Mouse (Mus musculus) left cerebral cortex, postnatal 14 days (tissue): Measurements from ENCODE around the gene Prex1. TPM values are rescaled to one million over a fixed set of nuclear protein-coding genes. Genes with fewer than 3 reads are reported as not detected.

Source experiments
- DNase-seq, 2 experiments: peaks; one replicate each; pipeline ENCODE4 v3.0.0; 2021 to 2022; ENCODE audit warnings: low spot score in 2 of 2, mixed read lengths in 1 of 2
- intact Hi-C: fragments of 180-260 bp; cut with DNase I; formaldehyde crosslinking; loops from one replicate; pipeline ENCODE4 v1.15.1; 2025
- total RNA-seq, 2 experiments: library from RNA; stranded (reverse); gene quantifications; 2 replicates each; pipeline ENCODE4 v1.2.3; 2021

Prex1 gene
- total RNA-seq, 2 experiments from 2014 or later = 119 to 132 TPM

DNA sequence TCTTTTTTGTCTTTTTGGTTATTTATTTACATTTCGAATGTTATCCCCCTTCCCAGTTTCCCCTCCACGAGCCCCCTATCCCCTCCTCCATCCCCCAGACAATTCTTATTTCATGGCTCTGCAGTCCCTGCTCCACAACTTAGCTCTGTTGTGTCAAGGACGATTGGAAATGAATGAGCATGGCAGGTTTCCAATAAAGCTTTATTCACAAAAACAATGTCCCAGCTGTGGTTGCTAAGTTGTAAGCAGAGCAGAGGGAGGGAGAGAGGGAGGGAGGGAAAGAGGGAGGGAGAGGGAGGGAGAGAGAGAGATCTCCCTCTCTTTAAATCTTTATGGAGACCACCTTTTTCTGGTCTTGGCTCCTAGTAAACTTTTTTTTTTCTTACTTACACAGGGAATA lies 15.4 kb upstream of the Prex1 start:
- peak in 1 of 2 experiments; percentile 49 for DNase-seq
- intact Hi-C loops = no loop called here

DNA sequence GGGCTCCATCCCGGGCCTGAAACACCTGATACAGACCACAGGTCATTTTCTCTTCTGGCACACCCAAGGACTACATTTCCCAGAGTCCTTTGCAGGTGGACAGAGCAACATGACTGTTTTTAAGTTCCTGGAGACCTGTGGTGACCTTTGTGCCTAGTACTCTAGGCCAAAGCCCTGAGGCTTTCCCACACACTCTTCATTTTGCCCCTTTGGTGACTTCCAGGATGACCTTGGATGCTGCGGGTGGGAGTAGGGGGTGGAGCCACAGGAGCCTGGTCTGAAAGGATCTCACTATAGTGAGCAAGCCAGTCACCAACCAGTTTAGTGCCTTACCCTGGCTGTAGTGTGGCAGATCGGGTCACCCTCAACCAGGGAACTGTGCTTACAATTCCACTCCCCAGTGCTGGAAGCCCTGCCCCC lies 14.6 kb upstream of the Prex1 start:
- intact Hi-C loops = no loop called here
- DNase-seq = no peak

DNA sequence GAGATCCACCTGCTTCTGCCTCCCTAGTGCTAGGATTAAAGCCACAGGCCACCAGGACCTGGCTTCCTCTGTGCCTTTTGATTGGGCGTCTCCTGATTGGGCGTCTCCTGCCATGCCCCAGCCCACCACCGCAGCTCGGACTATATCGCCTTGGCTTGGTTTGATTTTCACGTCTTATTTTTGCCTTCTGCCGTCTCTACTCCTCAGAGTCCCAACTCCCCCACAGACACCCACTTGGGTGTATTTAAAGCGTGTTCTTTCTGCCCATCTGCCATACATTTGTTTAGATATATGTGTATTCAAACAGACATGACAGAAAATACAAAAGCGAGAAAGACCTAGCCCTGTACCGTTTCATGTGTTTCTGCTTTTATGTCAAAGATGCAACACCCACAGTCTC lies 14.2 kb upstream of the Prex1 start:
- DNase-seq = peak; percentile 70 to 86
- intact Hi-C loops = no loop called here

DNA sequence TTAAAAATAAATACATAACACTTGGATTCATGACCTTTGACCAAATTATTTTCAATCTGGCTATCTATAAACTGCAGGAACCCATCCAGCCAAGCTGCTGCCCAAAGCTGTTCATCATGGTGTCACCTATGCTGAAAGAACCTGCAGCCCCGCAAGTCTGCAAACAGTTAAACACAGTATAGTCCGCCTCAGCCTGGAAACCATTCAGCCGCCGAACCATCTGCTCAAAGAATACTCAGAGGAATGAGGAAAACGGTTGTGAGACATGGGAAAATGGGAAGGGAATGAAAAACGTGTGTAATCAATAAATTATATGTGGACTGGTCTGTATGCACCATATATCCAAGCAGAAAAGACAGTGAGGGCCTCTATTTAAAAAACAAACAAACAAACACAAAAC lies 13.3 kb upstream of the Prex1 start:
- intact Hi-C loops = no loop called here
- DNase-seq = peak; percentile 46 to 48

DNA sequence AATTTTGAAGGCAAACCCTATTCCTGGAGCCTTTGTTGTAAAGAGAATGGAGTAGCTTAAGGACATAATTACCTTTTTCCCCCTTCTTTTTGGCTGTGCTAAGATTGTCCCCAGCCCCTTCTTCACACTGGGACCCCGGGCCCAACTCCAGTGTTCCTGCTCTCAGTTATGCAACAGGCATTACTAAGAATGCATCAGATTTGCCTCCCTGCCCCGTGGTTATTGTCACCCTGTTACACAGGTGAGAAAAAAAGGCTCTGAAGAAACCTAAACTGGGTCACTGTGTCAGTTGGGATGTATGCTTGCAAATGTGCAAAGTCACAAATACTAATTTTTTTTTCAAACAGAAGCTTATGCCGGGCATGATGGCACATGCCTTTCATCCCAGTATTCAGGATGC lies 6.8 kb upstream of the Prex1 start:
- intact Hi-C loops = no loop called here
- no peak for DNase-seq

DNA sequence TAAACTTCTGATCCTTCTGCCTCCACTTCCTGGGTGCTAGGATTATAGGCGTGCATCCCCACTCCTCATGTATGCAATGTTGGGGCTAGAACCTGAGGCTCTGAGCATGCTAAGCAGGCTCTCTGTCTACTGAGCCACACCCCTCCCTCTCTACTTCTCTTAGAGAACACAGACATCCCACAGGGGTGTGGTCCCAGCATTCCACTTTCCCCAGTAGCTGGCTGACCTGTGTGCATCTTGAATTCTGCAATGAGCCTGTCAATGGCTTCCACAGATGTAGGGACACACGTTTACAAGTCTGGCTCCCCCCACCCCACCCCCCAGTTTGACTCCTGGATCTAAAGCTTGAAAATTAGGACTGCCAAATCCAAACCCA lies 6.3 kb upstream of the Prex1 start:
- intact Hi-C loops = no loop called here

DNA sequence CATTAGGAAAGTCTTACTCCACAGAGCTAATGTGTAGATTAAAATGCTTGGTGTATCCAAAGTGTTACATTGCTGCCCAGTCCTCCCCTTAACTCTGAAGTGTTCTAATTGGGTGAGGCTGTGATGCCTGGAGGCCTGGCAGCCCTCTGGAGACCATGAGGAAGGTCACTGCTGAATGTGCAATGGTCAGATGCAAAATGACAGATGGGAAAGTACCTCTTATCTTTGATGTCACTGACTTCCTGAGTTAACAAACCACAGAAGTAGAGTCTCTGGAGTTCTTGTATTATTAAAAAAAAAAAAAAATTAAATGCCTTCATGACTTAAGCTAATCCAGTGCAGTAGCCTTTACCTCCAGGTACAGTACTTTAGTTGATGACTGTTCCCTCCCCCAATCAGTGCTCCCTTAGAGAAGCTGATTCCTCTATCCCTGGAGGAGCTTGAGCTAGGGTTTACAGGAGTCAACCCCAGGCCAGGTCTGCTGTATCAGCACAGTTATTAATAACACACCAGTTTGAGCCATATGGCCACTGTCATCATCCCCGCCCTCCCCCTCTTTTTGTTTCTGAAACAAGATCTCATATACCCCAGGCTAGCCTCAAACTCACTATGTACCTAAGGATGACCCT lies 5.8 kb upstream of the Prex1 start:
- DNase-seq = no peak
- intact Hi-C loops = no loop called here

More for the DNA sequence above, 6.3 kb upstream of the Prex1 start:
- no peak for DNase-seq

DNA sequence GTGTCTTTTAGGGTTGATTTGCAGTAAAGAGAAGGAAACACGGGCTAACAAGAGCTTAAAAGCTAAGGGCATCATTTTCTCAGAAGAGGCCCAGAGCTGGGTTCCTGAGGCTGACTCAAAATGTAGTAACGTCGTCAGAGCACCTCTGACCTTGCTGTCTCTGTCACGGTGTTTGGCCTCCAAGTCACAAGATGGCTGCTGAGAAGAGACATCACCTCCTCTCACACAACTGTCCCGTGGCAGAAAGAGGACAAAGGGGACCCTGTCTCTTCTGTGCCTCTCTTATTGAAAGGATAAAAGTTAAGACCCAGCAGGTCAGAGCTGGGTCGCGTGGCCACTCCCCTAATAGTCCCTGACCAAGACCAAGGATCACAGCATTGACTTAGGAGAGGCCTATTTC lies 2.4 kb upstream of the Prex1 start:
- intact Hi-C loops = no loop called here

DNA sequence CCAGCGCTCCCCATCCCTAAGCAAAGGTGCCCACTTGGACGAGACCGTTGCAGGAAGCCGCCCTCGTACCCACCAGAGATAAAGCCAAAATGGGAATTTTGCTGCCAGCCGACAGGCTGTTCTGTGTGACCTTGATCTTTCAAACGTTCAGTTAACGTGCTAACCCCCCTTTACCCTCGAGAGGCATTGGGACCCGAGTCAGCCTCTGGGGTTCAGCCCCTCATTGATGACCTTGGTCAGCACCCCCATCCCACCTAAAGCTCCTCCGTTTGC lies 731 bp upstream of the Prex1 start:
- intact Hi-C loops = loop anchor here (5.0 kb wide), 5 partner anchors 42 to 122 kb away; no protein-coding TSS in a partner anchor
- no peak for DNase-seq

More for the DNA sequence above, 2.4 kb upstream of the Prex1 start:
- DNase-seq = no peak

DNA sequence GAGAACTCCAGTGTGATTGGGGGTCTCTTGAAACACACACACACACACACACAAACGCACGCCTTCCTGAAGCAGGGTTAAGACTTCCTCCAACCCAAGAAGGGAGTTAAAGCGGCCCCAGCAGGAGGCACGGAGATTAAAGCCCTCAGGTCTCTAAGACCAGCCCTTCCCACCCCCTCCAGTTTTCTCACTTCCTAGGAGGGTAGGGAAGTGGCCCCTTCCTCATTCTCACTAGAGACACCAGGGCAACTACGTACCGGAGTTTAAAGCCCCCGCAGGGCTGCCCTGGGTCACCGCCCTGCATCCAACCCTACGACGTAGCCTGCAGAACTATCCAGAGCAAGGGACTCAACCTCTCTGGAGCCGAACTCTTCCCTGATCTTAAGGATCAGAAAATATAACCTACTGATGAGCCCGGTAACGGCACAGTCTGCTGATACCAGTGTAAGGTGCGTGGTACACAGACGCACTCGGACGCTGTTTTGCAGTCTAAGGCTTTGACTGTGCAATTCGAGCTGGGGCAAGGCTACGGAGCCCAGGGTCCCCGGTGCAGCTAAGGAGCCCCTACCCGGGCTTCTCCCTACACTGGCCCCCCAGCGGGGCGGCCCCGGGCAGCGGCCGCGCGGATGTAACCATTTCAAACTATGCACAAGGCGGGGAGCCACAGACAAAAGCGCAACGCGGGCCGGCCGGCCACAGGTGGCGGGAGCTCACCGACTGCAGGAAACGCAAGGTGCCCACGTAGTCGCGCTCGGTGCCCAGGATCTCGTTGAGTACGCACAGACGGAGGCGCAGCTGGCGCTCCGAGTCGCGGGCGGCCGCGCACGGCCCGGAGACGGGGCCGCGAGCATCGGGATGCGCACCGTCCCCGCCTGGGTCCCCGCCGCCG lies 587 bp downstream of the Prex1 start:
- DNase-seq = peak; percentile 66 to 79
- intact Hi-C loops = loop anchor here (5.0 kb wide), 5 partner anchors 41 to 121 kb away; no protein-coding TSS in a partner anchor

DNA sequence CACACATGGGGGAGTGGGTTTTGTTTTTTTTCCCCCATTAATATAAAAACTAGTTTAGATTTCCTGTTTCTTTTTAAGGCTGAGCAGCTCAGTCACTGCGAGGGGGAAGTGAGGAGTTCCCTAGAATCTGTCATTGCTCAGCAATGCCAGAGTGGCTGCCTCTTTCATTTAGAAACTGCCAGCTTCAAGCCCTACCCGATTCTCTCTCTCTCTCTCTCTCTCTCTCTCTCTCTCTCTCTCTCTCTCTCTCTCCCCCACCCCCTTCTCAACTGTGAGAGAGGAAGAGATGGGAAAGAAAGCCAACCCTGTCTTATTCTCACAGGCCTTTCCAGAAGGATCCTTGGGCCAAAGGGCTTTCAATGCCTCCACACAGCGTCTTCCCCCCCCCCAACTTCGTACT lies 1.3 kb downstream of the Prex1 start:
- no peak for DNase-seq
- intact Hi-C loops = loop anchor here (5.0 kb wide), 5 partner anchors 40 to 120 kb away; no protein-coding TSS in a partner anchor

DNA sequence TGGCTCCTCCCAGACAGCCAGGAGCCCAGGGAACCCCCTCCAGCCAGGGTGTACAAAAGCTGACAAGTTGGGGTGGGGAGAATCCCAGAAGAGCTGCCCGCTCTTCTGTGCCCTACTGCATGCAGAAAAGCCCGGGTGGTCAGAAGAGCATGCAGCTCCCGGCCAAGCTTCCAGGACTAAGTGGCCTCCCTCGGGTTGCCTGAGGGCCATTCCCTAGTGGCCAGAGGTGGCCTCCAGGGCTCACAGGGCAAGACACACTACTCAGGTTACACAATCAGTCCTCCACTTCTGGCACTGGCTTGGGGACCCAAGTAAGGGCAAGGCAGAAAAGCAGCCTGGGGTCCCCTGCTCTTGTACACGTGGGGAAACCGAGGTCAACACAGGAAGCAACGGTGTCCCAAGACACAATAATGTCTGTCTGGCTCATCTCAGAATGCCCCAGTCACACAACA lies 1.9 kb downstream of the Prex1 start:
- DNase-seq = no peak
- intact Hi-C loops = loop anchor here (5.0 kb wide), 5 partner anchors 39 to 119 kb away; no protein-coding TSS in a partner anchor

DNA sequence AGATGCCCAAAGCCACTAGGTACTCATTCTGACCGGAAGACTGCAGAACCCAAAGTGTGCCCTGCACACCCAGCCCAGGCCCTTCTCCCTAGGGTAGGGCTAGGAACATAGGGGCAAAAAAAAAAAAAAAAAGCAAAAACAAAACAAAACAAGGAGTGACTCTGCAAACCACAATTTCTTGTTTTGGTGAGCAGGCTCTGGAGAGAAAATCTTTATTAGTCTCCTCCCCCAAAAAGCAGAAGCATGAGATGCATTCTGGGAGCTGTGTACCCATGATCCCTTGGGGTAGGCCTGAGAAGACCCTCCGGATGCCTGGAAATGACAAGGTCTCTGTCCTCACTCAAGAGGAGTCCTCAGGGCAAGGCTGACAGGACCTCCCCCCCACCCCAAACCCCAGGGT lies 3.7 kb downstream of the Prex1 start:
- intact Hi-C loops = loop anchor here (5.0 kb wide), 5 partner anchors 38 to 118 kb away; no protein-coding TSS in a partner anchor
- no peak for DNase-seq

DNA sequence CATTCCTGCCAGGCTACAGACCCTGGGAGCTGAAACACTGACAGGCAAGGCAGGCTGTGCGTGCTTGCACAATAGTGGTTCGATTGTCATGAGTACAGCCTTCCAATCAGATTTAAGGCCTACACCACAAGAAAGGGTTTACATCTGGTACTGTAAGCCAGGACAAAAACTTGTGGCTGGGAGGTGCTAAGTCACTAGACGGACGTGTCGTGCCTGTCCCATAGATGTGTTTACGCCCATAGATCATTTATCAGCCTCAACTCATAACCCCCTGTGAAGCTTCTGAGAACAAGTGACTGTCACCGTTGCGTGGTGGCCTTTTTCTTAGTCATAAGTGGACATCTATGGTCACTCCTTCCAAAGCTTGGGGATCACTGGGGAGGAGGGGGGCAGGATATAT lies 5.3 kb downstream of the Prex1 start:
- DNase-seq = no peak
- intact Hi-C loops = no loop called here

DNA sequence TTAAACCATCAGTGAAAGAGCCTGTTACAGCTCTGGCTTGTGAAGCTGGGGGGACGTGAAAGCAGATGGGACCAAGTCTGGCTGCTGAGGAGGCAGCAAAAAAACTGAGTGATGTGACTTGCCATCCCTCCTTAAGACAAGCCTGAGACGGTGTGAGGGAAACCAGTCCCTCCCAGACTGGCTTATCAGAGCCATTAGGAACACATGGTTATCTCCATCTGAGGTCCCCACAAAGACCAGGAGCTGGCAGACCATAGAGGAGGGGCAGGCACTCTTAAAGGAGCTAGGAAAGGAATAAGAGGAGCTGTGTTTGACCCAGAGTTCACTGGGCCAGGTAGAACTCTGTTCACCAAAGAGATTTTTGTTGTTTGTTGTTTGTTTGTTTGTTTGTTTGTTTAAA lies 7.1 kb downstream of the Prex1 start:
- no peak for DNase-seq
- intact Hi-C loops = no loop called here

DNA sequence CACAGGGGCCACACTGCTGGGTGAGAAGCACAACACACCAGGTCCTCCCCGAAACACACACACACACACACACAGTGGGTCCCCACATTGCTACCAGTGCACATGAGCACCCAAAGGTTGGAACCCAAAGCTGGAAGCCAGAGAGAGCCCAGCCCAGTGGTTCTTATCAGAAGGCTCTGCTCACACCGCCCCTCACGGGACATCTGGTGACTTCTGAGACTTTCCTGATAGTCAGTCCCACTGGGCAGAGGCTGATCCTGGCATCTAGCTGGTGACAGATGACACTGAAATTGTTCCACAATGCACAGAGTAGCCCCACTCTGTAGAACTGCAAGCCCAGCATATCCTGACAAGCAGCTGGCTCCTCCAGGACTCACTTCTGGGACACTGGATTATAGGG lies 10.1 kb downstream of the Prex1 start:
- intact Hi-C loops = no loop called here
- no peak for DNase-seq

DNA sequence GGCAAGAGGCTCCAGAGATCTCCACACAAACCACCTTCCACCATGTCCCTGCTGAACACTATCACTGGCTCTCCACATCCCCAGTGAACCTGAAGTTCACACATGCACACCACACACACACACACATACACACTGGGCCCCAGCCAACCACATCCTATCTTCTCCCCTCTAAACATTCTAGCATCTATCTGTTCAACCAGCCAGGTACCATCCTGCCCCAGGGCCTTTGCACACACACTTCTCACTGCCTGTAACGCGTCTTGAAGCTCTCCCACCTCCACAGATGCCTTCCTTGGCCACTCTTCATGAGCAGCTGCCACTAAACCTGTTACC lies 11.6 kb downstream of the Prex1 start:
- intact Hi-C loops = no loop called here
- no peak for DNase-seq

DNA sequence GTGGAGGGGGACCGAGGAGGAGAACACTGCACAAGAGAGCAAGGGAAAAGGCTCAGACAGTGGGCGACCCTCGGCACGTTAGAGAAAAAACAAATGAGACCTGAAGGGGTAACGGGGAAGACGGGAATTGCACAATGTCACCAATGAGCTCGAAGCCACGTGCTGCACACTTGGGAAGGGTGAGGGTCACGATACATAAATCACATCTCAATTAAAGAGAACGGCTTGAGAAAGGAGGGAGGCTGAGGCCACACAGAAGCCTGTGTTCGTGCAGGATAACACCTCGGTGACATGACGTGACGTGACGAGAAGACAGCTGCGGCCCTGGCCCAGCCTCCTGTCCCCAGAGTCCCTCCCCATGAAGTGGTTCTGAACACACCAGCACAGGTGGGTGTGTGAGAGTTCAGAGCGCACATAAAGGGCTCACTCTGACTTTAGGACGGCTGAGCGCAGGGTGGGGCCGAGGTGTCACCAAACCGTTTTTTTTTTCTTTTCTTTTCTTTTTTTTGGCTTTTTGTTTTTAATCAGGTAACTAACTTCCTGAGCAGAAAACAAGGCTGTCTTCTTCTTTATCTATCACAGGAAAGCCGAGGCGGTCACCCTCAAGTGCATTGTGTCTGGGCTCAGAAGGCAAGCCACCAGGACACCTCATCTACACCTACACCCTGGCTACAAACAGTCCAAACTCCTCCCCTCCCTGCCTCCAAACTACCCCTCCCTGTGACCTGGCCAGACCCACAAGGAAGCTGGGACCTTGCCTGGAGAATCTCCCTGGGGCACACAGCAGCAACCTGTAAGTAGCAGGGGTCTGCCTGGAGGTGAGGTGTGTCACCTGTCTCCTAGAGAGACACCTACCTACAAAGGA lies 12.2 kb downstream of the Prex1 start:
- no peak for DNase-seq
- intact Hi-C loops = no loop called here

DNA sequence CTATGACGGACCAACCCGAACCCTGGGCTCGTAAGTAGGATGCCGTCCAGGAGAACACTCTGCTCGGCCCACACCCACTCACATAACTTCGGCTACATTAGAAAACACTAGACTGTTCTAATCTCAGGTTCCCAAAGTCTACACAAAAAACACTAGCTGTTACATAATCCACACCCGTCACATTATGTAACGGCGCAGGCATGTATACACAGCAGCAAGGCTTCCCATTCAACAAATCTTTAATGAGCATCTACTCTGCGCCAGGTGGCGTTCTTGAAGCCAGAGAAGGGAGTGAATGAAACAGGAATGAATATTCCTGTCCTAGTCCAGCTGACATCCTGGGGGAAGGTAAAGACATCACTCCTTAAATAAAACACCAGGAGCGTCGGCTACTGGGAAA lies 12.9 kb downstream of the Prex1 start:
- intact Hi-C loops = no loop called here

DNA sequence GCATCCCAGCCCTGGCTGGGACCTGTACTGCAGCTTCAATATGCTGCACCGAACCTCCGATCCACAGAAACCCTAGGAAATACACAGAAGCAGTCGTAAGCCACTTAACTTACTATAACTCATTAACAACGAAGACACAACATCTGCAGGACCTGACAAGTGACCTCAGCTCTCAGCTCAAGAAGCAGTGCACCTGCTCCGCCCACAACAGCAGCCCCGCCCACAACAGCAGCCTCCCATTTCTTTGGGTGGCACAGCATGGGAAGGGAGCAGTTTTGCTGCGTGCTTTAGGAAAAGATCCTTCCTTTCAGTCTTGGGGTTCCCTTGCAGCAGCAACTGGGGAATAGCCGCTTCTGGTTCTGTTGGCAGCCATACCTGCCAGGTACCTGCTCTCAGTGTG lies 13.5 kb downstream of the Prex1 start:
- intact Hi-C loops = no loop called here
- DNase-seq = no peak

More for the DNA sequence above, 12.9 kb downstream of the Prex1 start:
- peak; percentile 52 to 81 for DNase-seq
